Mouse (Mus musculus) embryonic fibroblast, embryonic 13.5 days (primary cell): ENCODE results near the gene Tmigd3.

Experiments used
- CTCF ChIP-seq: IDR thresholded peaks from 2 replicates; pipeline ENCODE4 v1.5.1; 2011; ENCODE audit warnings: mild to moderate bottlenecking, control low read depth, low read length, moderate library complexity, borderline replicate concordance; ENCODE audit not compliant: insufficient read depth
- POLR2A ChIP-seq: IDR thresholded peaks from 2 replicates; pipeline ENCODE4 v1.6.1; 2011; ENCODE audit warnings: low read depth, mild to moderate bottlenecking, control low read depth, low read length, moderate library complexity

- TF ChIP-seq CTCF (no peak), POLR2A (no peak)
These were observed 47.1 kb downstream of the Tmigd3 start for GRCm38 (mm10) chr3:105917656-105918354.
